Mouse (Mus musculus): ENCODE data around the gene Gm21762.
"Not testable (repeated sequence)": the region's sequence is repeated elsewhere in the genome, so short reads cannot be mapped to it uniquely, and the experiment has no call there.

DNA sequence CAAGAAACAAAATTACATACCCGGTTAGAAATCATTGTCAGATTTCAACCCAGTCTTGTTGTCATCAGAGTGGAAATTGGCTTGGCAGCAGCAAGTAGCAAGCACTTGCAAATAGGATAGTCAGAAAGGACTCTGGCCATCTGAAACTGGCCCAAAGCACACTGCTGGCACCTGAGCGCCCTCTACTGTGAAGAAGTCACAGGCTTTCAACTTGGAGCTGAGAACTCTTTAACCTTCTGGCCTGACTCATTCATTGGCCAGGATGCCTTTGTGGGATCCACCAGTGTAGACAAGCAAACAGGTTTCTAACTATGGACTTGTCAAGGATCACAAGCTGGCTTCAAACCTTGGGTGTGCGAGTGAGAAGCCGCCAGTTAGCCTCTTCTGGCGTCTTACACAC lies 47.4 kb downstream of the Gm21762 start:
- TF ChIP-seq CTCF (IDR thresholded peaks at IDR 0.05; ENCODE audit: low read depth) = peak; percentile 30
- not testable (repeated sequence) for TF ChIP-seq EP300 (IDR thresholded peaks at IDR 0.05; ENCODE audit: low read depth)

All from liver, postnatal 0 days (tissue).